Mouse (Mus musculus) bone marrow, adult 2 months (tissue): Measurements from ENCODE around the gene Epc2. TPM values are rescaled to one million over a fixed set of nuclear protein-coding genes. Genes with fewer than 3 reads are reported as not detected.

Experiments
- H3K27ac ChIP-seq: fragments of 200-500 bp; 2 replicates; pipeline ENCODE4 v1.5.1; 2012; ENCODE audit warnings: low read depth, mild to moderate bottlenecking, control low read depth, inconsistent platforms, low read length; ENCODE audit not compliant: control insufficient read depth, poor library complexity, insufficient read depth
- H3K4me1 ChIP-seq: fragments of 200-500 bp; 2 replicates; pipeline ENCODE4 v1.6.1; 2011; ENCODE audit warnings: low read length; ENCODE audit not compliant: control insufficient read depth, insufficient read depth
- H3K4me3 ChIP-seq: fragments of 200-500 bp; replicated peaks from 2 replicates; pipeline ENCODE3; 2011; ENCODE audit warnings: mild to moderate bottlenecking, low read depth, low read length, control low read depth; ENCODE audit not compliant: control insufficient read depth
- CTCF ChIP-seq: fragments of 200-500 bp; IDR thresholded peaks from 2 replicates; pipeline ENCODE4 v1.5.1; 2011; ENCODE audit warnings: low read length, control low read depth; ENCODE audit not compliant: control insufficient read depth, insufficient read depth
- POLR2A ChIP-seq: fragments of 200-500 bp; IDR thresholded peaks from 2 replicates; pipeline ENCODE4 v1.6.1; 2011; ENCODE audit warnings: low read depth, mild to moderate bottlenecking, control low read depth, low read length, borderline replicate concordance; ENCODE audit not compliant: control insufficient read depth
- WGBS: fragments of 180-500 bp; shearing (Covaris S2); methylation state at CpG from one replicate; pipeline ENCODE4 v1.1.7; 2018; 5-methylcytosine and 5-hydroxymethylcytosine counted together
- polyA plus RNA-seq: library from polyadenylated mRNA; stranded (reverse); fragments of >200 nt; gene quantifications from 2 replicates; pipeline ENCODE4 v1.2.4, GENCODE M21; 2011; ENCODE audit warnings: low replicate concordance; ENCODE audit not compliant: missing spikeins, insufficient read depth, insufficient read length

The Epc2 gene
- polyA plus RNA-seq, 1 experiment = 19.3 TPM

- no peak for TF ChIP-seq CTCF
- no peak for TF ChIP-seq POLR2A
- WGBS = 80% methylated on average over 2 of the region's 2 CpGs
- no peak overlapping the region for H3K27ac ChIP-seq
- H3K4me1 ChIP-seq = no peaks in the 10 kb centered on the region
- no peak overlapping the region for H3K4me3 ChIP-seq
These were observed 86.8 kb downstream of the Epc2 start for GRCm38 (mm10) chr2:49538056-49538455.

DNA sequence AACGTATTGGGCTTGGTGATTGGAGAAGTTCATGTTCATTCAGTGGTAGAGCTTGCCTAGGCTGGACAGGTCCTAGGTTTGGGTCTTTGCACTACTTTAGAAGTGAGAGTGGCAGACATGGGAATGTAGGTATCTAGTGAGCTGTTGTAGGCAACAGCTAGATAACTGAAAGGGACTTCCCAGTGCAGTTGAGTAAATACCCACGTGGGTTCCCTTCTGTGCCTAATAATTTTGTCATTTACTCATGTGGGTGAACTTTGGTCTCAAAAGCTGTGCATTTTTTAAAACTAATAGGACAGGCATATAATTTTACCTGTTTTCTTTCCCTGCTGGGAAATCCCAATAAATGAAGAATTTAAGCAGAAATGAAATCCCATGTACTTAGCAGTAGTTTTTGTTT is 88.5 kb downstream of the Epc2 start:
- TF ChIP-seq POLR2A (no peak), CTCF (no peak)
- WGBS = 84% methylated on average over 2 of the region's 2 CpGs
- Histone ChIP-seq H3K27ac (no peak overlapping the region), H3K4me3 (no peak overlapping the region), H3K4me1 (no peaks in the 10 kb centered on the region)

- WGBS = 88% methylated on average over 5 of the region's 5 CpGs
- Histone ChIP-seq H3K4me1 (no peaks in the 10 kb centered on the region), H3K4me3 (no peak overlapping the region), H3K27ac (no peak overlapping the region)
- TF ChIP-seq CTCF (no peak), POLR2A (no peak)
These were observed 96.5 kb downstream of the Epc2 start for GRCm38 (mm10) chr2:49547813-49548212.

DNA sequence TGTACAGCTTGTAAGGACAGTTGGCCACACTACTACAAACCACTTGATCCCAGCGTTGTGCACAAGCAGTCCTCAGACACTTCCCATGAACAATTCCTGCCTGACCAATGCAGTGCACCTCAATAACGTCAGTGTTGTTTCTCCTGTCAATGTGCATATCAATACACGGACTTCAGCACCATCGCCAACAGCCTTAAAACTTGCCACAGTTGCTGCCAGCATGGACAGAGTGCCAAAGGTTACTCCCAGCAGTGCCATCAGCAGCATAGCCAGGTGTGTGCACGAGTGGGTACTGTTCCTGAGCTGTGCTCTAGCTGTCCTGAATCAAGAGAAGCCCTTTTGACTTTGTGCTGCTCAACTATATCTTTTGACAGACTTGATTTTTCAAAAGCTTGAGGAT is 97.2 kb downstream of the Epc2 start:
- TF ChIP-seq POLR2A (no peak), CTCF (no peak)
- 85% methylated on average over 5 of the region's 5 CpGs for WGBS
- Histone ChIP-seq H3K4me3 (no peak overlapping the region), H3K27ac (no peak overlapping the region), H3K4me1 (no peaks in the 10 kb centered on the region)

DNA sequence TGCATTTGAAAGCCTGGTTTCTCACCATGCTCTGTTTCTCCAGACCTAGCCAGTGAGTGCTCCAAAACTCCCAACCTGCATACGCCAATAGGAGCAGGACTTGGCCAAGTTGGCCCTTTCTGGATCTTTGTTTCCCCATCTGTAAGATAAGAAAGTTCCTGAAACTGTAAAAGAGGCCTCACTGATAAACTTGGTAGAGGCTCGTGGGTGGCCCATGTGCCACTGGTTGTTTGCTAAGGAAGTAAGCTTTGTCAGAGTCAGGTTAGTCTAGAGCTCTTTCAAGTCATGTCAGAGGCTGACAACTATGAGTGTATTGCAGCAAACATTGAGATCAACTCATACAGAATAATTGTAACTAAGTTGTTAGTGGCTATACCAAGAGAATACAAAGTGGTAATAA is 101.8 kb downstream of the Epc2 start:
- Histone ChIP-seq H3K4me3 (no peak overlapping the region), H3K27ac (no peak overlapping the region), H3K4me1 (no peaks in the 10 kb centered on the region)
- TF ChIP-seq POLR2A (no peak), CTCF (no peak)
- 41% methylated on average over 2 of the region's 2 CpGs for WGBS

DNA sequence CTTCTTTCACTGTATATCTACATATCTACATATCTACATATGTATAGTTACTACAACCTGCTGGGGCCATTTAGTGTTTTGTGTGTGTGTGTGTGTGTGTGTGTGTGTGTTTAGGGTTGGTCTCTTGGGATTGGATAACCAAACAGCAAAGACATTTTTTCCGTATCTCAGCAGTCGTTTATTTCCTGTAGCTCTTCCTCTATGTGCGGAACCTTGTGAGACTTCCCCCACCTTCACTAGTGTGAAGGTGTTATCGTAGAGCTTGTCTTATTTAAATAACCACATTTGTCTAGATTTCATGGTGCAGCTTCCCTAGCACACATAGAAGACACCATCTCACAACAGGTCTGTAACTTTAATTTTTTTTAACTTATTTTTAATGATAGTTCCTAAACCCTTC is 106.1 kb downstream of the Epc2 start:
- Histone ChIP-seq H3K4me3 (no peak overlapping the region), H3K27ac (no peak overlapping the region), H3K4me1 (no peaks in the 10 kb centered on the region)
- 78% methylated on average over 4 of the region's 4 CpGs for whole genome bisulfite sequencing
- TF ChIP-seq CTCF = no peak
- no peak for TF ChIP-seq POLR2A

- no peaks in the 10 kb centered on the region for H3K4me1 ChIP-seq
- H3K4me3 ChIP-seq = no peak overlapping the region
- TF ChIP-seq CTCF (no peak), POLR2A (no peak)
- whole genome bisulfite sequencing = 74% methylated on average over 3 of the region's 3 CpGs
- H3K27ac ChIP-seq = no peak overlapping the region
These were observed 107.1 kb downstream of the Epc2 start for GRCm38 (mm10) chr2:49558361-49558760.

DNA sequence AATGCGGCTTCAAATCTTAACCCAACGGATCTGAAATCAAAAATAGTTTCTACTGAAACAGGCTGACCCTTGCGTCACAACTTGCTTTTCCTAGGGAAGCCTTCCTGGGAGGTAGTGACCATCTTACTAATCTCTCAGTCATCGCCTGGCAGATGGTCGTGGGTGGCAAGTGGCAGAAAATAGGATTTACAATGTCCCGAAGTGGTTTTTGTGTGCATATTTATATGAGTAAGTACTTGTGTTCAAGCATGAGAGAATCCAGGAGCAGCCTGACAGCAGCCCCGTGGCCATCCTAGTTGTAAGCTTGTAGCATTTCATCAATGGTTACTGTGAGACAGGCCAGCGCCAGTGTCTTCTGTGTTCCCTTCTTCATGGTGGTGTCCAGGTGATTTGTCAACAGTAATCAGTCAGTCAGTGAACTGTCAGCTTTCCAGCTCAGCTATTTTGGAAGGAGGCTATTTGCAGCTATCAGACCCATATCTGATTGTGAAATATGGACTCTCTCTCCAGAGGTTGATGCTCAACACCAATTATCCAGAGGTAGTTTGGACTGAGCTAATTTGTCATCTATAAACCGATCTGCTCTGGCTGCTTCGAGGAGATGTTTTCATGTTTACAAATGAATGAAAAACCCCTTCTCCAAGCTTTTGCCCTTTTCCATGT is 111.5 kb downstream of the Epc2 start:
- Histone ChIP-seq H3K4me3 (no peak overlapping the region), H3K27ac (no peak overlapping the region), H3K4me1 (no peaks in the 10 kb centered on the region)
- no peak for TF ChIP-seq CTCF
- no peak for TF ChIP-seq POLR2A
- WGBS = 85% methylated on average over 10 of the region's 10 CpGs
